ENCODE assay signal across 8 mouse cellular contexts in genomic region chr10:74966850-74967451, GRCm38 (mm10). TPM values are rescaled to one million over a fixed set of nuclear protein-coding genes. Genes with fewer than 3 reads are reported as not detected.
DNase-seq lines count a peak whose midpoint lies in the region; TF ChIP-seq lines count a peak whose summit lies in the region.

Gnaz (plus strand) TSS chr10:74967177.

- H3K27ac ChIP-seq in cortical plate, adult 2 months (ENCODE audit: insufficient read depth, low read length): peak within 1 kb of the TSS; percentile 68

- intact Hi-C loops in gastrocnemius, postnatal 14 days (cut with DNase I; ENCODE audit: low total_unique reads): no loop called here

- peaks cover 26% of the 10 kb centered on the region for H3K36me3 ChIP-seq in megakaryocyte, embryonic 14.5 days (replicated peaks; ENCODE audit: low read length)

- peak within 1 kb of the TSS; percentile 68 for H3K4me3 ChIP-seq in cortical plate, adult 2 months (ENCODE audit: insufficient read depth, low read length)
- H3K4me3 ChIP-seq in megakaryocyte, embryonic 14.5 days (replicated peaks): peak within 1 kb of the TSS; percentile 99

- DNase-seq in adipocyte (ENCODE audit: low spot score): peak; percentile 36
- peak; percentile 94 for DNase-seq in gastrocnemius, postnatal 14 days
- DNase-seq in induced T-regulatory cell, adult 2 months (ENCODE audit: low read depth): peak; percentile 88
- peak; percentile 97 to 98 for DNase-seq in left cerebral cortex, adult 8-10 months (ENCODE audit: low spot score in 2 of 2)
- peak; percentile 99 for DNase-seq in right cerebral cortex, adult 2 months (ENCODE audit: low spot score in 2 of 2)
- DNase-seq in urinary bladder, postnatal 10 days (ENCODE audit: low spot score): peak; percentile 86

- H3K9me3 ChIP-seq in megakaryocyte, embryonic 14.5 days: peaks cover 5% of the 10 kb centered on the region

- peaks cover 5% of the 10 kb centered on the region for H3K4me1 ChIP-seq in cortical plate, adult 2 months (ENCODE audit: control insufficient read depth, insufficient read depth, low read length)
- H3K4me1 ChIP-seq in megakaryocyte, embryonic 14.5 days: peaks cover 86% of the 10 kb centered on the region

- 0 out of 2 replicates have a peak, but pooled peaks have one; percentile 12 for TF ChIP-seq CTCF in cortical plate, adult 2 months (IDR thresholded peaks at IDR 0.05; ENCODE audit: extremely low read depth, insufficient read depth, low read length)

- TF ChIP-seq POLR2A in cortical plate, adult 2 months (IDR thresholded peaks at IDR 0.05; ENCODE audit: extremely low read depth, insufficient read depth, low read length): peak; percentile 96

- H3K27me3 ChIP-seq in megakaryocyte, embryonic 14.5 days (replicated peaks): peaks cover 6% of the 10 kb centered on the region

RNA-seq across cellular contexts. Expression of gene Gnaz, which starts in this region (rescaled TPM):
- 82.8 and 85.2 TPM in 2 replicates for polyA plus RNA-seq in cortical plate, adult 2 months (2012; rRNA removed)
- total RNA-seq in gastrocnemius, postnatal 14 days (2021): 1 to 10 TPM in 1 of 2 experiments, under 1 TPM in 1; 0.18 to 1.2 TPM
- total RNA-seq in left cerebral cortex, adult 8-10 months (2022): 100 to 1,000 TPM in 2 of 4 experiments, 10 to 100 TPM in 2; 93.3 to 104 (median 99.6) TPM
- polyA plus RNA-seq in megakaryocyte, embryonic 14.5 days (2012; ENCODE audit: insufficient read depth, low replicate concordance): 224 and 350 TPM in 2 replicates

Comparison
In these comparisons a context has a peak if more than half of its experiments do, and no peak if none do; other contexts are left out.
1. Peak in every context shown above with its lines: DNase-seq, H3K4me3 ChIP-seq and H3K27ac ChIP-seq.
2. RNA of gene Gnaz (total RNA-seq): 93.3 to 104 TPM in left cerebral cortex, adult 8-10 months; 0.18 to 1.2 TPM in gastrocnemius, postnatal 14 days; every median in the first group is over 10 times any median in the second.
3. DNase-seq: peak in every context shown above with its lines; median percentile 99 in right cerebral cortex, adult 2 months; 98 in left cerebral cortex, adult 8-10 months; 94 in gastrocnemius, postnatal 14 days; 88 in induced T-regulatory cell, adult 2 months; 86 in urinary bladder, postnatal 10 days; 36 in adipocyte.